Comparison of ENCODE assay signal across 8 mouse cellular contexts in genomic region chr2:39005574-39006079, GRCm38 (mm10). TPM values are rescaled to one million over a fixed set of nuclear protein-coding genes. Genes with fewer than 3 reads are reported as not detected.
DNase-seq lines count a peak whose midpoint lies in the region; ATAC-seq lines count a peak whose summit lies in the region.

Rpl35 (minus strand) TSS chr2:39005624.

- no peaks in the 10 kb centered on the region for H3K9me3 ChIP-seq in forebrain, embryonic 11.5 days (ENCODE audit: control insufficient read depth, low read length)

- peak; percentile 36 to 63 for DNase-seq in CD8-positive naive resting alpha-beta T cell, adult 2 months (ENCODE audit: low read depth in 2 of 2, low spot score in 2 of 2)
- peak in 1 of 2 experiments; percentile 50 for DNase-seq in adrenal gland, adult 18-20 months (ENCODE audit: low spot score in 2 of 2)
- no peak for DNase-seq in forebrain, embryonic 11.5 days (ENCODE audit: low spot score)
- peak; percentile 41 for DNase-seq in heart, postnatal 4 days
- peak in 1 of 2 experiments; percentile 49 for DNase-seq in layer of hippocampus, postnatal 25 days (ENCODE audit: extremely low spot score in 1 of 2, low spot score in 1 of 2)
- peak; percentile 76 for DNase-seq in lung, postnatal 36 days
- DNase-seq in splenic B cell, adult 2 months (ENCODE audit: low read depth, low spot score), result peak; percentile 77
- DNase-seq in frontal cortex, postnatal 36 days (ENCODE audit: low spot score in 2 of 2), result no peak

- H3K27me3 ChIP-seq in forebrain, embryonic 11.5 days (ENCODE audit: control insufficient read depth, insufficient read depth, low read length), result no peaks in the 10 kb centered on the region
- no peaks in the 10 kb centered on the region for H3K27me3 ChIP-seq in splenic B cell, adult 2 months (ENCODE audit: control insufficient read depth, insufficient read depth, low read length, poor library complexity, severe bottlenecking)

- 13% methylated on average over 15 of the region's 15 CpGs for WGBS in forebrain, embryonic 11.5 days

- H3K36me3 ChIP-seq in forebrain, embryonic 11.5 days (ENCODE audit: control insufficient read depth, insufficient read depth, low read length), result peaks cover 17% of the 10 kb centered on the region
- peaks cover 8% of the 10 kb centered on the region; the same call in 1 of the 2 replicates for H3K36me3 ChIP-seq in splenic B cell, adult 2 months (ENCODE audit: control insufficient read depth, insufficient read depth, low read length, poor library complexity, severe bottlenecking)

- peak within 1 kb of the TSS; percentile 77 for H3K4me3 ChIP-seq in forebrain, embryonic 11.5 days (ENCODE audit: low read depth, low read length)

- peak within 1 kb of the TSS; percentile 94 for H3K9ac ChIP-seq in forebrain, embryonic 11.5 days (ENCODE audit: low read length)

- H3K4me1 ChIP-seq in forebrain, embryonic 11.5 days (replicated peaks; ENCODE audit: control insufficient read depth, insufficient read depth, low read length), result peaks cover 21% of the 10 kb centered on the region

- peak within 1 kb of the TSS; percentile 82 for H3K27ac ChIP-seq in forebrain, embryonic 11.5 days (ENCODE audit: low read depth, low read length)

- no peak for ATAC-seq in forebrain, embryonic 11.5 days (replicated peaks; ENCODE audit: low FRiP score)

- peak within 1 kb of the TSS; percentile 75 for H3K4me2 ChIP-seq in forebrain, embryonic 11.5 days (ENCODE audit: low read depth, low read length, severe bottlenecking)

RNA-seq across cellular contexts. Expression of gene Rpl35, which starts in this region (rescaled TPM):
- total RNA-seq in adrenal gland, adult 18-20 months (2021), result 100 to 1,000 TPM; 442 to 451 TPM
- polyA plus RNA-seq in forebrain, embryonic 11.5 days (2014; fragmentation: Nextera tagmentation; extraction: Ambion mirVana), result 901 and 1,011 TPM in 2 replicates
- total RNA-seq in heart, postnatal 4 days (2021), result 100 to 1,000 TPM; 455 to 469 TPM
- 100 to 1,000 TPM; 220 to 250 TPM for total RNA-seq in layer of hippocampus, postnatal 25 days (2021)

Comparison
In these comparisons a context has a peak if more than half of its experiments do, and no peak if none do; other contexts are left out.
1. DNase-seq: peak in CD8-positive naive resting alpha-beta T cell, adult 2 months (2 of 2), heart, postnatal 4 days (single experiment), lung, postnatal 36 days (single experiment) and splenic B cell, adult 2 months (single experiment); none in forebrain, embryonic 11.5 days (single experiment) and frontal cortex, postnatal 36 days (0 of 2).